Mouse (Mus musculus) heart, postnatal 0 days (tissue): Measurements from ENCODE around the gene Nr2f2.

Experiments used
- CTCF ChIP-seq: IDR thresholded peaks from 2 replicates; pipeline ENCODE4 v1.5.1; 2016; ENCODE audit warnings: antibody characterized with exemption, control low read depth, low read depth
- EP300 ChIP-seq: IDR thresholded peaks from 2 replicates; pipeline ENCODE4 v1.6.1; 2016; ENCODE audit warnings: antibody characterized with exemption, low read depth

- TF ChIP-seq CTCF (peak; percentile 43), EP300 (no peak)
Observed at GRCm38 (mm10) chr7:70364798-70365197, 1.7 kb downstream of the Nr2f2 start.
